Mouse (Mus musculus): Measurements from ENCODE around the gene Rab6a. TPM values are rescaled to one million over a fixed set of nuclear protein-coding genes. Genes with fewer than 3 reads are reported as not detected.

The Rab6a gene
- polyA plus RNA-seq, 1 experiment, result 148 TPM

GRCm38 (mm10) chr7:100570930-100571715, 36.1 kb upstream of the Rab6a start:
- Histone ChIP-seq H3K27me3 (ENCODE audit: control insufficient read depth, insufficient read depth, low read length, poor library complexity, severe bottlenecking) (no peaks in the 10 kb centered on the region), H3K4me3 (ENCODE audit: low read depth, low read length) (no peak overlapping the region), H3K4me1 (ENCODE audit: control insufficient read depth, insufficient read depth, low read length) (no peaks in the 10 kb centered on the region), H3K9me3 (replicated peaks; ENCODE audit: control insufficient read depth, insufficient read depth, low read length, poor library complexity, severe bottlenecking) (no peaks in the 10 kb centered on the region), H3K9ac (ENCODE audit: low read depth, poor library complexity, severe bottlenecking) (no peak overlapping the region), H3K27ac (ENCODE audit: insufficient read depth, low read length) (no peak overlapping the region), H3K36me3 (ENCODE audit: control insufficient read depth, insufficient read depth, low read length, poor library complexity, severe bottlenecking) (no peaks in the 10 kb centered on the region)
- TF ChIP-seq POLR2A (IDR thresholded peaks at IDR 0.05; ENCODE audit: insufficient read depth, low read length) (no peak), CTCF (IDR thresholded peaks at IDR 0.05; ENCODE audit: low read depth, low read length) (no peak), EP300 (IDR thresholded peaks at IDR 0.05; ENCODE audit: insufficient read depth, low read depth, low read length) (no peak)

- Histone ChIP-seq H3K4me3 (ENCODE audit: low read depth, low read length) (no peak overlapping the region), H3K27ac (ENCODE audit: insufficient read depth, low read length) (no peak overlapping the region), H3K4me1 (ENCODE audit: control insufficient read depth, insufficient read depth, low read length) (no peaks in the 10 kb centered on the region), H3K9ac (ENCODE audit: low read depth, poor library complexity, severe bottlenecking) (no peak overlapping the region), H3K9me3 (replicated peaks; ENCODE audit: control insufficient read depth, insufficient read depth, low read length, poor library complexity, severe bottlenecking) (no peaks in the 10 kb centered on the region), H3K36me3 (ENCODE audit: control insufficient read depth, insufficient read depth, low read length, poor library complexity, severe bottlenecking) (no peaks in the 10 kb centered on the region), H3K27me3 (ENCODE audit: control insufficient read depth, insufficient read depth, low read length, poor library complexity, severe bottlenecking) (no peaks in the 10 kb centered on the region)
- no peak for TF ChIP-seq CTCF (IDR thresholded peaks at IDR 0.05; ENCODE audit: low read depth, low read length)
- TF ChIP-seq EP300 (IDR thresholded peaks at IDR 0.05; ENCODE audit: insufficient read depth, low read depth, low read length), result no peak
- TF ChIP-seq POLR2A (IDR thresholded peaks at IDR 0.05; ENCODE audit: insufficient read depth, low read length), result no peak
Measured at GRCm38 (mm10) chr7:100572061-100572460, 35.1 kb upstream of the Rab6a start.

- Histone ChIP-seq H3K27ac (ENCODE audit: insufficient read depth, low read length) (no peak overlapping the region), H3K4me3 (ENCODE audit: low read depth, low read length) (no peak overlapping the region), H3K9ac (ENCODE audit: low read depth, poor library complexity, severe bottlenecking) (no peak overlapping the region), H3K9me3 (replicated peaks; ENCODE audit: control insufficient read depth, insufficient read depth, low read length, poor library complexity, severe bottlenecking) (no peaks in the 10 kb centered on the region), H3K27me3 (ENCODE audit: control insufficient read depth, insufficient read depth, low read length, poor library complexity, severe bottlenecking) (no peaks in the 10 kb centered on the region), H3K36me3 (ENCODE audit: control insufficient read depth, insufficient read depth, low read length, poor library complexity, severe bottlenecking) (no peaks in the 10 kb centered on the region), H3K4me1 (ENCODE audit: control insufficient read depth, insufficient read depth, low read length) (no peaks in the 10 kb centered on the region)
- TF ChIP-seq POLR2A (IDR thresholded peaks at IDR 0.05; ENCODE audit: insufficient read depth, low read length) (no peak), CTCF (IDR thresholded peaks at IDR 0.05; ENCODE audit: low read depth, low read length) (no peak), EP300 (IDR thresholded peaks at IDR 0.05; ENCODE audit: insufficient read depth, low read depth, low read length) (no peak)
Measured at GRCm38 (mm10) chr7:100572704-100573103, 34.5 kb upstream of the Rab6a start.

GRCm38 (mm10) chr7:100578794-100579193, 28.4 kb upstream of the Rab6a start:
- Histone ChIP-seq H3K4me3 (ENCODE audit: low read depth, low read length) (no peak overlapping the region), H3K27ac (ENCODE audit: insufficient read depth, low read length) (no peak overlapping the region), H3K9ac (ENCODE audit: low read depth, poor library complexity, severe bottlenecking) (no peak overlapping the region), H3K9me3 (replicated peaks; ENCODE audit: control insufficient read depth, insufficient read depth, low read length, poor library complexity, severe bottlenecking) (no peaks in the 10 kb centered on the region), H3K27me3 (ENCODE audit: control insufficient read depth, insufficient read depth, low read length, poor library complexity, severe bottlenecking) (no peaks in the 10 kb centered on the region), H3K4me1 (ENCODE audit: control insufficient read depth, insufficient read depth, low read length) (no peaks in the 10 kb centered on the region), H3K36me3 (ENCODE audit: control insufficient read depth, insufficient read depth, low read length, poor library complexity, severe bottlenecking) (no peaks in the 10 kb centered on the region)
- TF ChIP-seq EP300 (IDR thresholded peaks at IDR 0.05; ENCODE audit: insufficient read depth, low read depth, low read length) (no peak), CTCF (IDR thresholded peaks at IDR 0.05; ENCODE audit: low read depth, low read length) (no peak), POLR2A (IDR thresholded peaks at IDR 0.05; ENCODE audit: insufficient read depth, low read length) (no peak)

GRCm38 (mm10) chr7:100582235-100582634, 25.0 kb upstream of the Rab6a start:
- TF ChIP-seq CTCF (IDR thresholded peaks at IDR 0.05; ENCODE audit: low read depth, low read length) (no peak), EP300 (IDR thresholded peaks at IDR 0.05; ENCODE audit: insufficient read depth, low read depth, low read length) (no peak), POLR2A (IDR thresholded peaks at IDR 0.05; ENCODE audit: insufficient read depth, low read length) (no peak)
- no peaks in the 10 kb centered on the region for H3K27me3 ChIP-seq (ENCODE audit: control insufficient read depth, insufficient read depth, low read length, poor library complexity, severe bottlenecking)
- H3K9me3 ChIP-seq (replicated peaks; ENCODE audit: control insufficient read depth, insufficient read depth, low read length, poor library complexity, severe bottlenecking), result no peaks in the 10 kb centered on the region

GRCm38 (mm10) chr7:100582727-100583236, 24.4 kb upstream of the Rab6a start:
- Histone ChIP-seq H3K27ac (ENCODE audit: insufficient read depth, low read length) (peak overlapping the region; percentile 51; the same call in 1 of the 2 replicates), H3K4me1 (ENCODE audit: control insufficient read depth, insufficient read depth, low read length) (no peaks in the 10 kb centered on the region), H3K27me3 (ENCODE audit: control insufficient read depth, insufficient read depth, low read length, poor library complexity, severe bottlenecking) (no peaks in the 10 kb centered on the region), H3K9ac (ENCODE audit: low read depth, poor library complexity, severe bottlenecking) (peak overlapping the region; percentile 63), H3K4me3 (ENCODE audit: low read depth, low read length) (peak overlapping the region; percentile 94), H3K36me3 (ENCODE audit: control insufficient read depth, insufficient read depth, low read length, poor library complexity, severe bottlenecking) (no peaks in the 10 kb centered on the region), H3K9me3 (replicated peaks; ENCODE audit: control insufficient read depth, insufficient read depth, low read length, poor library complexity, severe bottlenecking) (no peaks in the 10 kb centered on the region)
- TF ChIP-seq EP300 (IDR thresholded peaks at IDR 0.05; ENCODE audit: insufficient read depth, low read depth, low read length), result no peak
- TF ChIP-seq CTCF (IDR thresholded peaks at IDR 0.05; ENCODE audit: low read depth, low read length), result no peak
- TF ChIP-seq POLR2A (IDR thresholded peaks at IDR 0.05; ENCODE audit: insufficient read depth, low read length), result no peak

More at GRCm38 (mm10) chr7:100582235-100582634, 25.0 kb upstream of the Rab6a start:
- Histone ChIP-seq H3K27ac (ENCODE audit: insufficient read depth, low read length) (no peak overlapping the region), H3K9ac (ENCODE audit: low read depth, poor library complexity, severe bottlenecking) (no peak overlapping the region), H3K4me3 (ENCODE audit: low read depth, low read length) (no peak overlapping the region), H3K36me3 (ENCODE audit: control insufficient read depth, insufficient read depth, low read length, poor library complexity, severe bottlenecking) (no peaks in the 10 kb centered on the region), H3K4me1 (ENCODE audit: control insufficient read depth, insufficient read depth, low read length) (no peaks in the 10 kb centered on the region)

All from ES-Bruce4 (cell line).